Mouse (Mus musculus) monocyte, adult 5-6 weeks (primary cell): ENCODE data around the gene Tmco4. TPM values are rescaled to one million over a fixed set of nuclear protein-coding genes. Genes with fewer than 3 reads are reported as not detected.
"Not testable (repeated sequence)": the region's sequence is repeated elsewhere in the genome, so short reads cannot be mapped to it uniquely, and the experiment has no call there.

Experiments
- ATAC-seq: fragments of 153-309, 156-312 bp; replicated peaks from 2 replicates; pipeline ENCODE4 v1.8.0; 2017; ENCODE audit warnings: mild to moderate bottlenecking; ENCODE audit not compliant: low TSS enrichment, insufficient number of reproducible peaks, severe bottlenecking, poor library complexity, low FRiP score
- total RNA-seq: library from RNA; stranded (forward); fragments of 200-1000, 200-491, 200-594 nt; gene quantifications from 3 replicates; pipeline ENCODE4 v1.2.3, GENCODE M21; 2017

The Tmco4 gene
- total RNA-seq, 1 experiment from 2014 or later, result 16.7 TPM

DNA sequence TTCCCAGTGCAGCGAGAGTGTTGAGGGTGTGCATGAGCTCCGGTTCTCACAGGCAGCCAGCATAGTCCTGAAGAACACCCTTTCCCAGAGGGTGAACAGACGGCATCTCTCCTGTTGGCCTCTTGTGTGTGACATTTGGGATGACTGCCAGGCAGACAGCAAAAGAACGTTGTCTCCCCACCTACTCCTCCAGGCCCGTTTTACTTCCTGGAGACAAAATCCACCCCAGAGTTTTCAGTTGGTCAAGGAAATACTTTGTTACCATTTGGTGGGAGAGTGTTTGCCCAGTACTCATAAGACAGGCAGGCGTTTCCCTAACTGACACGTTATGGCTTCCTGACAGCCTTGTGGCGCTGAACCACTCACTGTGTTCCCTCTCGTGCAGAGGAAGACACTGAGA is 3.0 kb upstream of the Tmco4 start:
- ATAC-seq, result no peak

DNA sequence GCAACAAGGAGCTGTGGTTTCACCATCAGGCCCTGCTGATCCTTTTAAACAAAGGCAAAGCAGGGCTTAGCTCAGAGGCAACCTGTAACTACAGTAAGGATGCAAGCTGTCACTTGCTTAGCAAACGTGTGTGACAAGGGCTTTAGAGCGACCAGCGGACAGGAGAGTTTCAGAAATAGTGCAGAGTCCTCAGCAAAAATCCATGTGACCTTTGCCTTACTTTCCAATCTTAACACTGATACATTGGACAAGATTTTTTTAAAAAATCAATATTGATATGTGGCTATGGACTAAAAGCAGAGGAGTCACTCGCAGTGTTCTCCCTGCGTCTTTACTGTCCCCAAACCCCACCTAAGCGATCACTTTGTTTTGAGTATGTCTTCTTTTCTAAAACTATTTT is 1.3 kb upstream of the Tmco4 start:
- no peak for ATAC-seq

GRCm38 (mm10) chr4:138972139-138972826 is 405 bp upstream of the Tmco4 start:
- ATAC-seq, result peak; percentile 24; the same call in 1 of the 2 replicates

GRCm38 (mm10) chr4:138973719-138974115 is 1.0 kb downstream of the Tmco4 start:
- ATAC-seq, result no peak

DNA sequence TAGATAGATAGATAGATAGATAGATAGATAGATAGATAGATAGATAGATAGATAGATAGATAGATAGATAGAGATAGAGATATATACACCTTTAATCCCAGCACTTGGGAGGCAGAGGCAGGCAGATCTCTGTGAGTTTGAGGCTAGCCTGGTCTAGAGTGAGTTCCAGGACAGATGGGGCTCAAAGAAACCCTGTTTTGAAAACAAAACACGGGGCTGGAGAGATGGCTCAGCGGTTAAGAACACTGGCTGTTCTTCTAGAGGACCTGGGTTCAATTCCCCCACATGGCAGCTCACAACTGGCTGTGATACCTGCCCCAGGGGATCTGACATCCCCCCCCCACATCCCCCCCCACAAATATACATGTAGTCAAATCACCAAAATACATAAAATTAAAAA is 1.9 kb downstream of the Tmco4 start:
- not testable (repeated sequence) for ATAC-seq

DNA sequence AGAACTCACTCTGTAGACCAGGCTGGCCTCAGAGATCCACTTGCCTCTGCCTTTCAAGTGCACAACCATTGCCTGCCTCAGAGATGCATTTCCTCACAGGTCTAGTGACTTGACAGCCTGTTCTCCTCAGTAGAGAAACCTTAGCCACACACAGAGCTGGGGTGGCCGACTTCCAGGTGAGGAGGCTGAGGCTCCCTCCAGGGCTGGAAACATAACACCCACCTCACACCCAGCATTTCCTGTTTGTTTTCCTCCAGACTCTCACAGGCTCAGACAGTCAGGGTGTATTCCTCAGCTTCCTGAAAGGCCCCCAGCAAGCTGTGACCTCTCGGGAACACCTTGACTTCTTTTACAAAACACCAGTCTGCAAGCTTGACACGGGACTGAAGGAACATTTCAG is 2.5 kb downstream of the Tmco4 start:
- ATAC-seq, result no peak

DNA sequence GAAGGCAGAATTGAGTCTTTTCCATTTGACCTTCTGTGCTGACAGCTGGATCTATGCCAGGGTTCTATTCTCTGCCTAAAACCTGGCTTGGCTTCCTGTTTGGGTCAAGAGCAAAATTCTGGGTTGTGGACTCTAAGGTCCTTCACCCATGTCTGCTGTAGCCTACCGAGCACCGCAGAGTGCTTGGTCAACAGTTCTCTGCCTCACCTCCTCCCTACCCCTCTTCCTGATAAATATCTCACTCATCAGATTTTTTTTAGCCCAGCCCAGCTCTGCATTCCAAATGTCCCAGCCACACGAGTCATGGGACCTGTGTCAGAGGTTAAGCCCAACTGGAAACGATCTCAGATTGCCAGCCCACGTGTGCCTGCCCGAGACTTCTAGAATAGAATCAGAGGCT is 3.4 kb downstream of the Tmco4 start:
- no peak for ATAC-seq

DNA sequence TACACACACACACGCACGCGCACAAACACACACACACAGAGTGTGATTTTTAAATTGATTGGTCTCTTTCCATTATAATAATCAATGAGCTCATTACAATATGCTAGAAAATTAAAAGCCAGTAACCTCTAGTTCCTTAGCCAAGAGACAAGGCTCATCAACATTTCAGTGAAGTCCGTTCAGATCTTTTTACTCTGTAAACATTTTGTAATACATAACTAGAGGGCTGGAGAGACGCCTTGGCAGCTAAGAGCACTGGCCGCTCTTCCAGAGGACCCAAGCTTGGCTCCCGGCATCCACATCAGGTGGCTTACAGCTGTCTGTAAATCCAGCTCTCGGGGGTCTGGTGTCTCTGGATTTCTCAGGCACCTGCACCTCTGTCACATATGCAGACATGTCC is 7.3 kb downstream of the Tmco4 start:
- no peak for ATAC-seq

GRCm38 (mm10) chr4:138980771-138981420 is 8.2 kb downstream of the Tmco4 start:
- ATAC-seq, result no peak

- no peak for ATAC-seq
Measured at GRCm38 (mm10) chr4:138983422-138983821, 10.7 kb downstream of the Tmco4 start.

DNA sequence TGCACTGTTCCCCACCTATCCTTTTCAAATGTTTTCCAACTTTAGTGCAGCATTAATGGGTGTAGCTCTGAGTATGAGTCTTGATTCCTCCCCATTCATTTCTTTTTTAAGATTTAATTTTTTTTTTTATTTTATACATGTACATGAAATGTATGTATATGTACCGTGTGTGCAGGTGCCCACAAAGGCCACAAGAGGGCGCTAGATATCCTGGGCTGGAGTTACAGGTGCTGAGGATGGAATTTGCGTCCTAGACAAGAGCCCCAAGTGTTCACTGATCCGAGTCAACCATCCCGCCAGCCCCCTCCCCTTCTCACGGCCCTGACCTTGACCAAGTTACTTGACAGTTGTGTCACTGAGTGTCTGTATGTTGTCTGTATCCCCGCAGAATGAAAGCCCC is 12.1 kb downstream of the Tmco4 start:
- no peak for ATAC-seq

- ATAC-seq, result no peak
Measured at GRCm38 (mm10) chr4:138986280-138986679, 13.6 kb downstream of the Tmco4 start.

DNA sequence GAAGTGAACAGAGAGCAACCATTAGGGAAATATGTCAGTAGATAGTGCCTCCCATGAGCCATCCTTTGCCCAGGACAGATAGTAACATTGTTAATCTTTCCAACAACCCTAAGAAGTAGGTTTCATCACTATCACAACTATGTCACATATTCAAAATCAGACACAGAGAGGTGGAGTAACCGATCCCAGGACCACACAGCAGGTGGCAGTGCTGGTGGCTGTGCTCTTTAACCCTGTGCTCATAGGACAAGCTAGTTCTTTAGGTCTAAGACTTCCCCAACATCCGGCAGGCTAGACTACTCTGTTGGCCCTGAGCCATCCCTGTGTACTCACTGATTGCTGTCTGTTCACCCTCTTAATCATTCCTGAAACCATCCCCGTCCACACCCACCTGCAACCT is 21.7 kb downstream of the Tmco4 start:
- no peak for ATAC-seq

GRCm38 (mm10) chr4:138996410-138996809 is 23.7 kb downstream of the Tmco4 start:
- ATAC-seq, result no peak

DNA sequence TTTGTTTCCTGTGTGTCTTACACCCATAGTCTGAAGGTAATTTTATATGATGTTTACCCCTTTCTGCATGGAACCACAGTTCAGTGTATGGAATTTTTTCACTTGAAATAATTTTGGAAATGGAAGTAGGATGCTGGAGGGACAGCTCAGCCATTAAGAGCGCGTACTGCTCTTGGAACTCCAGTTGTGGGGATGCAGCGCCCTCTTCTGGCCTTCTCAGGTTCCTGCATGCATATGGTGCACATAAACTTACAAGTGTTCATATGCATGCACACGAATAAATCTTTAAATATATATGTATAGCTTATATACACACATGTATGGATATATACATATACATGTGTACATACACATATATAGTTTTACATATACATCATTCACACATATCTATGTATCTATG is 24.4 kb downstream of the Tmco4 start:
- ATAC-seq, result no peak

GRCm38 (mm10) chr4:138998611-138999010 is 25.9 kb downstream of the Tmco4 start:
- ATAC-seq, result no peak

DNA sequence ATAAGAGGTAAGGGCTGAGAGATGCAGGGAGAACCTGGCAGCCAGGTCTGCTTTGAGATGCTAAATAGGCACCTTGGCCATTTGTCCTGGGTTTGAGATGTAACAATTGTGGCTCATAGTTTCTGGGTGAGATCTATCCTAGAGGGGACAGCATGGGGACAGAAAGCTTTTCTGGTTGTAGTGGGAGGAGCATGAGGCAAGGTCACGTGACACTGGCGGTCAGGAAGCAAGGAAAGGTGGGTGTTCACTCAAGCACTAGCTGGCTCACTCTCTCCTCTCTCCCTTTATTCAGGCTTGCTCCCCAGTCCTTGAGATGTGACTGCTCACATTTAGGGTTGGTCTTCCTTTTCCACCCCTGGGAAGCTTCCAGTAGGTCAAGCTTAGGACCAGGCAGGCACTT is 28.3 kb downstream of the Tmco4 start:
- ATAC-seq, result no peak

- no peak for ATAC-seq
Measured at GRCm38 (mm10) chr4:139001433-139001832, 28.7 kb downstream of the Tmco4 start.

GRCm38 (mm10) chr4:139004067-139004466 is 31.4 kb downstream of the Tmco4 start:
- no peak for ATAC-seq

DNA sequence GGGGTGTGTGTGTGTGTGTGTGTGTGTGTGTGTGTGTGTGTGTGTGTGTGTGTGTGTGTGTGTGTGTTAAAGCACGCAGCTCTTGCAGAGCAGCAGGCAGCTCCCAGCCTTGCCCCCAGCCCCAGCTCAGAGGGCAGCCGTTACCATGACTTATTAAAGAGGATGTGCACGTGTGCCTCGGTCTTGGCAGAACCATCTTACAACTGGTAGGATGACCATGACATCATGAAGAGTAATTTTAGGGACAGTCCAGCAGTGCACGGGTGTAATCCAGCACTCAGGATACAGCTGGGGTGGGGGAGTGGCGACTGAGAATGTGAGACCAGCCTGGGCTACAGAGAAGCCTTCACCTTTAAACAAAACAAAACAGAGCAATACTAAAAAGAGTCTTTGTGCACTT is 32.5 kb downstream of the Tmco4 start:
- no peak for ATAC-seq

DNA sequence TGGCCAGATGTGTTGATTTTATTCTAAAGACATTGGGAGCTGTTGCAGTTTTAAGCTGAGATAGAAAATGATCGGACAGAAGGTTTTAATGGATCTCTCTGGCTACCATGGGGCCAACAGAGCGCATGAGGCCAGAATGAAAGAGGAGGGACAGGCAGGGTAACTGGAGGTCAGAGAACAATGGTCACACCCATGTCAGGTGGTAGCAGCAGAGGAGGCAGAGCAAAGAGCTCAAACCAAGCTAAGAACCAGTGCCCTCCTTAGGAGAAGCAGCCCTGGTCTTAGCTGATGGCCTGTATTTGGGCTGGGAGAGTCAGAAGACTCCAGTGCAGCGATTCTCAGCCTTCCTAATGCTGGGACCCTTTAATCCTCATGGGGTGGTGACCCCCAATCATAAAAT is 34.7 kb downstream of the Tmco4 start:
- no peak for ATAC-seq
